Mouse (Mus musculus) lung, adult 2 months (tissue): Measurements from ENCODE around the gene Mrtfa. TPM values are rescaled to one million over a fixed set of nuclear protein-coding genes. Genes with fewer than 3 reads are reported as not detected.
A peak's percentile ranks its signal among the peaks of the same experiment; 100 is the strongest.

Source experiments
- DNase-seq: peaks from one replicate; pipeline ENCODE4 v3.0.0; 2022
- H3K4me1 ChIP-seq: fragments of 200-500 bp; 2 replicates; pipeline ENCODE4 v1.6.1; 2011; ENCODE audit warnings: low read length; ENCODE audit not compliant: control insufficient read depth, insufficient read depth
- H3K4me3 ChIP-seq: fragments of 200-500 bp; replicated peaks from 2 replicates; pipeline ENCODE3; 2011; ENCODE audit warnings: low read depth, mild to moderate bottlenecking, control low read depth, low read length; ENCODE audit errors: extremely low read depth
- CTCF ChIP-seq: fragments of 200-500 bp; IDR thresholded peaks from 2 replicates; pipeline ENCODE4 v1.5.1; 2011; ENCODE audit warnings: mild to moderate bottlenecking, low read length, control low read depth; ENCODE audit not compliant: insufficient read depth
- POLR2A ChIP-seq: fragments of 200-500 bp; IDR thresholded peaks from 2 replicates; pipeline ENCODE4 v1.6.1; 2011; ENCODE audit warnings: low read depth, mild to moderate bottlenecking, control low read depth, low read length, borderline replicate concordance; ENCODE audit errors: extremely low read depth
- WGBS: fragments of 180-500 bp; shearing (Covaris S2); methylation state at CpG from one replicate; pipeline ENCODE4 v1.1.7; 2018; 5-methylcytosine and 5-hydroxymethylcytosine counted together
- polyA plus RNA-seq: library from polyadenylated mRNA; depleted of rRNA; stranded (reverse); fragments of >200 nt; gene quantifications from 2 replicates; pipeline ENCODE4 v1.2.3, GENCODE M21; 2012

Gene Mrtfa
- polyA plus RNA-seq, 1 experiment = 39.0 TPM

DNA sequence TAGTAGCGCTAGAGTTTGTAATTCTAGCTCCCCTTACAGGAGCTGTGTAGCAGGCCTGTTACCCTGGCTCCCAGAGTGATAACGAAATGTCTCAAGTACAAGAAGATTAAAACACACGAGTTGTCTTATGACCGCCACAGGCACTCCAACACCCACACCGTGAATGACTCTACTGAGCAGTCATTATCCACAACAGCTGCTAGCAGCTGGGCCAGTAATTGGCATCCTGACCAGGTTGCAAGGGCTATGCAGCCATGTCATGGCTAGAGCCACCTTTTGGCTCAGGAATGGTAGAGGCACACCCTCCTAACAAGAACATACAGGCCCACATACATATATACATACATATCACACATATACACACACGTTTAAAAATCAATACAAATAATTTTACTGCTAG lies 70.4 kb downstream of the Mrtfa start:
- DNase-seq = no peak
- TF ChIP-seq POLR2A (no peak), CTCF (no peak)
- no peak overlapping the region for H3K4me3 ChIP-seq
- H3K4me1 ChIP-seq = no peaks in the 10 kb centered on the region; the same call in 1 of the 2 replicates
- WGBS = 68% methylated on average over 6 of the region's 6 CpGs

- WGBS = 59% methylated on average over 4 of the region's 4 CpGs
- Histone ChIP-seq H3K4me3 (no peak overlapping the region), H3K4me1 (no peaks in the 10 kb centered on the region; the same call in 1 of the 2 replicates)
- no peak for DNase-seq
- TF ChIP-seq POLR2A (no peak), CTCF (no peak)
Observed at GRCm38 (mm10) chr15:81118226-81118625, 72.3 kb downstream of the Mrtfa start.

DNA sequence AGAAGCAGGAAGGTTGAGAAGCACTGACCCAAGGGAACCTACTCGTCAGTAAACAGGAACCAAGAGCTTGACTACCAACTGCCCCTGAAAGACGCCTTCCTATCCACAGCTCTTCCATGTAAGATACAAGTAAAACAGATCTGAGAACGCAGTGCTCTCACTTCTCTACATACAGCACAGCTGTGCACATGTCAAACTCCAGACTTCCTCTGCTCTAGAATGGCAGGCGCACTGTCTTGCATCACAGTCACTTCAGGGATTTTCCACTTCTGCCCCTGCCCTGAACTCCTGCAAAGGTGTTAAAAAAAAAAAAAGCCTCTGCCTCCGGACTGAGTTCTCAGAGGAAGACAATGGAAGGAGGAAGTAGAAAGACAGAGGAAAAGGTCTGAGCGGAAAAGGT lies 78.0 kb downstream of the Mrtfa start:
- 24% methylated on average over 6 of the region's 6 CpGs for WGBS
- TF ChIP-seq CTCF (no peak), POLR2A (no peak)
- no peak overlapping the region for H3K4me3 ChIP-seq
- peaks cover 13% of the 10 kb centered on the region for H3K4me1 ChIP-seq
- DNase-seq = no peak

DNA sequence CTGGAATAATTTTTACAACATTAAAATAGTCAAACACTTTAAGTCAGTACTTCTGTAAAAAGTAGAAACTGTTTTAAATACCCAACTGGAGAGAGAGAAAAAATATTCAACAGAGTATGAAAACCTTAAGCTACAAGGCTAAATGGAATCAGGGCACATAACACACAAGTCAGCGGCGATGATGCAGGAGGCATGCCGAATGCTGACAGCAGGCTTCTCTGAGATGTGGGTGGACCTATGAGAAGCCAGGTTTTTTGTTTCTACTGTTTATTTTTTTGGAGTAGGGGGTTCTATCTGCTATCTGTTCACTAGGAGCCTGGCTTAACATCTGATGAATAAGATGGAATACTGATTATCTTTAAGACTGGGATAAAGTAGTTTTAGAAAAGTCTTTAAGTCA lies 80.2 kb downstream of the Mrtfa start:
- H3K4me1 ChIP-seq = peaks cover 13% of the 10 kb centered on the region
- no peak for DNase-seq
- H3K4me3 ChIP-seq = no peak overlapping the region
- WGBS = 75% methylated on average over 3 of the region's 3 CpGs
- no peak for TF ChIP-seq CTCF
- no peak for TF ChIP-seq POLR2A

- Histone ChIP-seq H3K4me1 (peaks cover 9% of the 10 kb centered on the region), H3K4me3 (no peak overlapping the region)
- TF ChIP-seq CTCF (no peak), POLR2A (no peak)
- no peak for DNase-seq
- WGBS = 50% methylated on average over 10 of the region's 10 CpGs
Observed at GRCm38 (mm10) chr15:81105962-81106361, 84.6 kb downstream of the Mrtfa start.

DNA sequence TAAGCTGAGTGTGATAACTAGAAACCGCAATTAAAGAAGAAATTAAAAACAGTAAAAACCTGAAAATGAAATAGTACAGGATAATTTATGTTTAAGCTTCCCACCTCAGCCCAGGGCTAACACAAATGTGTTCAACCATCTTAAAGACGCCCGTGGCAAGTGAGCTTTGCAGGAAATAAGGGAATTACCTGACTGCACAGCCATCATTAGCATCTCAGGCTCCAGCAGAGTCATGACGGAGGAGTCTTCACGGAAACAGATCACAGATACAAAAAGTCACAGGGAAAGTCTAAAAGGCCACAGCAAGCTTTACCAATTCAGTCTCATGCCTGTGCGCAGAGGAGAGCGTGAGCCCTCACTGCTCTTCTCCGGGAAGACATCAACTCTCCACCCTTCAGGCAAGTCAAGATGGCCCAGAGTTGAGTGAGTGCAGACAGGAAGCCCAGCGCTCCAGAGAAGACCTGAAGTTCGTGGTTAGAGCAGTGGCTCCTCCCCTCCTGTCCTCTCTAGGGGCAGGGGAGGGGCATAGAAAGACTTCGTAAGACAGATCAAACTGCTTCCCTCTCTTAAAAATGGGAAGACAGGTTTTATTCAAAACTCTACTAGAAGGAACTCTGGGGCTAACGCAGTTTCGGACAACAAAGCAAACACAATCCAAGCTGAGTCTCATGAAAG lies 85.8 kb downstream of the Mrtfa start:
- DNase-seq = no peak
- peaks cover 9% of the 10 kb centered on the region for H3K4me1 ChIP-seq
- H3K4me3 ChIP-seq = peak overlapping the region; percentile 73
- WGBS = 40% methylated on average over 13 of the region's 13 CpGs
- TF ChIP-seq CTCF = no peak
- TF ChIP-seq POLR2A = peak; percentile 53; the same call in 1 of the 2 replicates

DNA sequence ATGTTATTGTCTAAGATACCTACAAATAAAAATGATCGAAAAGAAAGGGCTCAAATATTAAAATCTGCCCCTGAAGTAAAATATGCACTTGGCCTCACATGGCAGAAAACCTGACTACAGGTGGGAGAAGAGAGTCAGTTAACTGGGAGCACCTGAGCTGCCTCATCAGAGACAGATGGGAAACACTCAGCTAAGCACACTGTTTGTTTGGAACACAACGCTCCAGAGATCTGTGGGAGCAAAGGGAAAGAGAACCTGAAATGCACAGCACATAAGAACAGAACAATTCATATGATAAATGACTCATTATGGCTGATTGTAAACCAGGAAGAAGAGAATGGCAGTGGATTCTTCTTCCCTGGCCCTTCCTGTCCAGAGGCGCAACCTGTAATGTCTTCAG lies 87.1 kb downstream of the Mrtfa start:
- 76% methylated on average over 3 of the region's 3 CpGs for WGBS
- H3K4me3 ChIP-seq = no peak overlapping the region
- no peak for DNase-seq
- H3K4me1 ChIP-seq = peaks cover 7% of the 10 kb centered on the region
- TF ChIP-seq CTCF = no peak
- TF ChIP-seq POLR2A = no peak

DNA sequence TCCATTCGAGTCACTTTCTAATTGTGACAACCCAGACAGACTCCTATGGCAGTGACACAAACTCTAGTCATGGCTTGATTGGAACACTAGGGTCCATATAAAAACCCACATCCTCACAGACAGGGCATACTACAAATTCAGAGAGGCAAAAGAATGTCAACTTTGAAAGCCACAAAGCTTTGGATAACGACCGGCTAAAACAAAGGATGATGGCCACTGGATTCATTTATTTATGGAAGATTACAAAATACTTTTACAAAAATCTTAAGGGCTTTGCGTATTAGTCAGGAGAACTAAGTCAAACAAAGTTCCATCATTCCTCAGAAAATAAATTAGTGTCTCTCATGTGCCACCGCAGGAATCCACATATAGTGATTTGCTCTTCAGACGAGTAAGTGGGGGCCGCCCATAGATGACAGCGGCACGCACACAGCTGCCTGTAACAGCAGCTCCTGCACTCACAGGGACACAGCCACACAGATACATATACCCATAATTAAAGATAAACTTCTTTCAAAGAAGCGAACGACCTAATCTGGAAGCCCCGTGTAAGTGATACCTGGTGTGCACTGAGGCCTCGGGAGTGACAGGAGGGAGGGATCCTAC lies 88.2 kb downstream of the Mrtfa start:
- H3K4me3 ChIP-seq = no peak overlapping the region
- 68% methylated on average over 13 of the region's 13 CpGs for WGBS
- TF ChIP-seq POLR2A (no peak), CTCF (no peak)
- peaks cover 4% of the 10 kb centered on the region; the same call in 1 of the 2 replicates for H3K4me1 ChIP-seq
- no peak for DNase-seq

DNA sequence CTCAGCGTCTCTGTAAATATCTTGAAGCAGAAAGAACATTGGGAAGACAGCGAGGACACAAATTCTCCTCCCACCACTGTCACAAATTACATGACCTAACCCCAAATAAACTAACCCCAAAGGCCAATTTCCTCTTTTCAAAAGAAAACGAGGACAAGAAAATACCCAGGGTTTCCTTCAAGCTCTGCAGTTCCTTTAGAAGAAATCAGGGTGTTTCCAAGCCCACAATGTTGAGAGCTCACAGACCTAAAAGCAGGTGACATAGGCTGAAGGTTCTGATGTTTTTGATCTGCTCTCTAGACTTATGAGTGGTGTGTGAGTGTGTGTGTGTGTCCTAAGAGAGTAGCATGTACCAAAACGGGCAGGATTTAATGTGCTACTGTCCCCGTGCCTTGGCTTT lies 89.2 kb downstream of the Mrtfa start:
- Histone ChIP-seq H3K4me3 (no peak overlapping the region), H3K4me1 (peaks cover 7% of the 10 kb centered on the region)
- TF ChIP-seq CTCF = no peak
- no peak for TF ChIP-seq POLR2A
- no peak for DNase-seq
- 48% methylated on average over 5 of the region's 5 CpGs for WGBS

- DNase-seq = no peak
- 85% methylated on average over 11 of the region's 11 CpGs for WGBS
- H3K4me3 ChIP-seq = no peak overlapping the region
- H3K4me1 ChIP-seq = peaks cover 8% of the 10 kb centered on the region
- TF ChIP-seq POLR2A (no peak), CTCF (no peak)
Observed at GRCm38 (mm10) chr15:81099269-81099668, 91.3 kb downstream of the Mrtfa start.
